Mouse (Mus musculus): ENCODE data around the gene Mlycd.
A peak's percentile ranks its signal among the peaks of the same experiment; 100 is the strongest.

Gene Mlycd

DNA sequence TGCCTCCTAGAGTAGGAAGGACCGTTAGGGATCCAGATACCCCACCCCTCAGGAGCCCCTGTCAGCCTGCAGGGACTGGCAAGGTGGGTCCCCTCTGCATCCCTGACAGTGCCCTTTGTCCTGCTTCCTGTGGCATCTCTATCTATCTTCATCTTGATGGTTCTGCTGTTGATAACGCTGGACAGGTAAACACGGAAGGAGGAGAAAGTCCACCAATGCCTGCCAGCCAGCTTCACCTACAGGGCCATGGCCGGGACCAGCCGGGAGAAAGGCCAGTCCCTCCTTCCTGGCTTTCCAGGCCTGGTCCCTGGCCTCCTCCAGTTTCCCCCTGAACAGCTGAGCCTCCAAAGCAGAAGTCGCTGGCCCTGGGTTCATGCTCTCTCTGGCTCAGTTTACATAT lies 39.9 kb downstream of the Mlycd start:
- DNase-seq = no peak

DNA sequence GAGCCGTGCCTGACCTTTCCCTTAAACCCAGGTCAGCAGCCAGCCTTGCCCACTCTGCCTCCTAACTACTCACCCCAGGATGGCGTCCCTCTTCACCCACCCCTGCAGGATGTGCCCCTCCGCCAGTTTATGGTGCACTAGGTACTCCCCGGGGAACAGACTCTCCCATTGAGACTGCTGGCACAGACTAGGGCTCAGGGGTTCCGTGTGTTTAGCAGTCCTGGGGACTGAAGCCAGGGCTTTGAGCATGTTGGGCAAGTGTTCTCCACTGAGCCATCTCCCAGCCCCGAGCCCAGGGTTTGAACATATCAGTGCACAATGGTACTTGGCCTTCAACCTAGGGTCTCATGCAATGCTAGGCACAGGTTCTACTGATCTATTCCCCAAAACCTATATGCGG lies 40.8 kb downstream of the Mlycd start:
- DNase-seq = no peak

DNA sequence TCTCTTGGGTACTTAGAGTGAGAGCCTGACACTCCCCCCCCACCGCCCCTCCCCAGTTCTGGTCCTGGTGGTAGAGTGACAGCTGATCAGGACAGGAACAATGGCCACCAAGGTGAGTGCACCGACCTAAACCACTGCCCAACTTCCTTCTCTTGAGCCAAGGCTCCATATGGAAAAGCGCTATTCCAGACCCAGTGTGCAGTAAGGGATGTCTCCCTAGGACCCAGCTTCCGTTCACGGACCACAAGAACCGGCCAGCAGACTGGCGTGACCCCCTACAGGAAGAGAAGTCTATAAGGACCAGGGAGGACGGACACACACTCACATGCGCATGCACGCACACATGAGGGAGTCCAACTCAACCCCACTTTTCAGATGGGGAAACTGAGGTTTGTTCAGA lies 41.7 kb downstream of the Mlycd start:
- DNase-seq = no peak

DNA sequence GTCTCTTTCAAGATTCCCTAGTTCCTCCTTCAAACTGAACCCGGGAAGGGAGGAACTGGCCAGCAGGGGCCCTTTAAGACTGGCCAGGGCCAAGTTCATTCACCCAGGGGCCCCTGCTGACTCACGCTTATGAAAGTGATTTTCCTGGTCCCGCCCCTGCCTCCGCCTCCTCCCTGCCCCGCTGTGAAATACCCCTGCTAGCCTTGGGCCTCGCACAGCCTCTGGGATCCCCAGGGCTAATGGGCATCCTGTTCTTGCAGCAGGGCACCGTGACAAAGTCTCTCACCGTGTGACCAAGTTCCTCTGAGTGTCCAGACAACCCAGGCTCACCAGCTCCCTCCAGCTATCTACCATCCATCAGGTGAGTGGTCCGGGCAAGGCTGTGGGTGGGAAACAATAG lies 42.3 kb downstream of the Mlycd start:
- peak; percentile 91 to 94 for DNase-seq

DNA sequence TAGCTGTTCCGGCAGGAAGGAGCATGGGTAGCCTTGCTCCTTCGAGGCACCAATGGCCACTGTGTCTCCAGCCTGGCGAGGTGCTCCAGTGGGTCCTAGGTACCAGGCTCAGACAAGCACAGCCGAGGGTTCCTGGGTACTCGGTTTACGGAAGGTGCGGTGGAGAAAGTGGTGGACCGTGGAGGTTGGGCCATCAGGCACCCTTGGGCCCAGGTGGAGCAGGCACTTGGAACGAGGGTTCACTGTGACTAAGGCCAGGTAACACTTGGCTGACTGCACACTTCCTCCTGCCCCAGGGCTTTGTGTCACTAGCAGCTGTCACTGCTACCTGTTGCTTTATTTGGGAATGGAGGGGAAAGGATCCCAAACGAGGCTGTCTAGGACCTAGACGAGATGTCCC lies 42.8 kb downstream of the Mlycd start:
- peak in 1 of 2 experiments; percentile 52 for DNase-seq

DNA sequence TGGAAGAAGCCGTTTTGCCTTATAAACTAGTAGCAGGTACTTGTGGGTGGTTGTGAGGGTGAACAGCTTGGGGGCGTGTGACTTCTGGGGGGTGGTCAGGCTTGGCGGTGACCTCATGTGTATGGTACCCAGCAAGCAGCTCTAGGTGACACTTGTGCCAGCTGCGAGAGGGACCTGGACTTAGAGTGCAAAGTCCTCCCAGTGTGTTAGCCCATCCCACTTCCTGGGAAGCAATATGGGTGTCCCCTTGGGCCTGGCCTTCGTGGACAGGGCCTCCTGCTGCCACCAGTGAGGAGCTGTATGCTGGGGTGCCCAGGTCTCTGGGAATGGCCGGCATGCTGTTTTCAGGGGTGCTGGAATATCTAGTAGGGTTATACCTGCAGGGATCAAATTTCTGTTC lies 44.2 kb downstream of the Mlycd start:
- peak in 1 of 2 experiments; percentile 66 for DNase-seq

DNA sequence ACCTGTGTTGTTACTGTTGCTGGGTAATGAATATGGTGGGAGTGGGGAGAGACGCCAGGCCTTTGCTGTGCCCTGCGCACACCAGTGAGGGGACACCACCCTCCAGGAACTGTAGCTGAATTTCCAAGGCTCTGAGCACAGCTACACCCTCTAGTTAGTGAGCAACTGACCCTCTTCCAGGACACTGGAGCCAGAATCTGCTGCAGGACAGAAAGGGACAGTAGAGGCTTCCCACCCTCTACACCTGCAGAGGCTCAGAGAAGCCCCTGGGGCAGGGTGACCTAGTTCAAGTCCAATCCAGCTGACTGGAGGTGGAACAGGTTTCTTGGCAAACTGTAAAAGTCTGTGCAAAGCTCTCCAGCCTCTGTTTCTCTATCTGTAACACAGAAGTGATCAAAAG lies 44.7 kb downstream of the Mlycd start:
- no peak for DNase-seq

DNA sequence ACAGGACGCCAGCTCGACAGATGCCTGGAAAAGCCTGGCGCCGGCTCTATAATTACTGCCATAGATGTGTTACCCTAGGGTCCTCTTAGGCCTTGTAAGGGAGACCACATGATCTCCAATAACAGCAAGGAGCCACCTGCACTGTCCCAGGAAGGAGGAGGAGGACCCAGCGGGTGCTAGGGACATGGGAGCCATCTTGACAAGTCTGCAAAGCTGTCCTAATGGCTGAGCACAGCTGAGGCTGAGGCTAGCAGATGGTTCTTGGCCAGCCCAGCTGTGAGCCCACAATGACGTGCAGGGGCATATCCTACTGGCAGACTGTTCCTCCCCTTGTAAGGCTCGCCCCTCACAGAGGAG lies 45.2 kb downstream of the Mlycd start:
- DNase-seq = no peak

DNA sequence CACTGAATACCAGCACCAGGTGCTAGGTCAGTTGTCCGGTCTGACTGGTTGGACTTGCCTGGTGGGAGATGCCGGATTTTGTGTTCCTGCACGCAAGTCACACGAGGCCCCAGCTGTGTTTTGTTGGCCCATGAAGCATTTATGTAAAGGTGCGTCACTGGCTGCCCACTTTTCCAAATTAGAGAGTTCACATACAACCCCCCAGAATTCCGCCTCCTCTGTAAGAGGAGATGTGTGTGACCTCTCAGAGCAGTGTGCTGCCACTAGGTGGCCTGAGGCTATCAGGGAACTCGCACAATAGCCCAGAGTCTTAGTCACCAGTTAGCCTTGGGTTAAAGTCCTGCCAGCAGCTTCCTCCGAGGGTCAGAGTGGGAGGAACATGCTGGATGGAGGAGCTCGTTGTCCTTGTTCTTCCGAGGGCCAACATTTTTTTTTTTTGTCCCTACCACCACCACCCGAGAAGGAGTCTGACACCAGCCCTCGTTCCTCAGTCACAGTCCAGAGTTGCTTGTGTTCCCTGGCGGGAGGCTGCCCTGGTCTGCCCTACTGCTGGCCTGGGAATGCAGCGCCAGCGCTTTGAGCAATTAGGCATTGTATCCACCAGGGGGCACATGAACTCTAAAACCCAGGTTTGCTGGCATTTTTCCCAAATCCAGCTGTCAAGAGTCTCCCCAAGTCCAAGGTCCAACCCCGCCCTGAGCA lies 45.7 kb downstream of the Mlycd start:
- DNase-seq = peak; percentile 93

DNA sequence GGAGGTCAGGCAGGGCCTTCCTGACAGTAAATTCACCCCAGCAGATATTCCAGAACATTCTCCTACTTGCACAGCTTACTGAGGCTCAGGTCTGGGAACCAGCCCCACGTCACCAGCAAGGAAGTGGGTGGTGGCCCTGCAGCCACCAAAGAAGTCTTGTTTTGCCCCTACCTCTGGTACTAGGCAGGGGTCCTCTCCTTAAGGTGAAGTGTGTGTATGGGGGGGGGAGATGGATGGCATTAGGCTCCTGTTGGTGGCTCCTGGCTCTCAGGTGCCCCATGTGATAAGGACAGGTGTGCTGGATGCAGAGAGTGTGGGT lies 46.2 kb downstream of the Mlycd start:
- DNase-seq = no peak

DNA sequence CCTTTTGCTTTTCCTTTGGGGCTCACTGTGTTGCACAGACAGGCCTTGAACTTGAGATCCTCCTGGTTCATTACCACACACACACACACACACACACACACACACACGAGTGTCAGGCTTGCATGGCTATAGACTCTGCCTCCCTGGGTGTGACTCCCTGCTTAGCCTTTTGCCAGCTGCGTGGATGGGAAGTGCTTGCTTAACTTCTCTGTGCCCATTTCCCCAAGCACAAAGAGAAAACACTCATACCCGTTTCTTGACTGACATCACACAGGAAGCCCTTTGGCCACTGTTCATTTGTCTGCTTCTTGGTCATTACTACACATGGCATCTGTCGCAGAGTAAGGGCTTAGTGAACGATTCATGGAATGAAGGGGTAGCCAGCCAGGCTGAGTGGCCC lies 47.3 kb downstream of the Mlycd start:
- no peak for DNase-seq

DNA sequence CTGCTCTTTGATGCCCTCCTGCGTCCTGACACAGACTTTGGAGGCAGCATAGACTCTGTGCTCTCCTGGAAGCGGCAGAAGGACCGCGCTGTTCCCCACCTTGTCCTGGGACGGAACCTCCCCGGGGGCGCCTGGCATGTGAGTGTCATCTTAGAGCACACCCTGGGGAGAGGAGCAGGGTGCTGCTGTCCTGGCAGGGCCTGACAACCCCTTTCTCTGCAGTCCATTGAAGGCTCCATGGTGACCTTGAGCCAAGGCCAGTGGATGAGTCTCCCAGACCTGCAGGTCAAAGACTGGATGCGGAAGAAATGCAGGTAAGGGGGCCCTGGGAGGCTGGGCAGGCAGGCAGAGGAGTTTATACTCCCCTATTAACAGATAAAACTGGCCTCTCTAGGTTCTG lies 48.3 kb downstream of the Mlycd start:
- no peak for DNase-seq

DNA sequence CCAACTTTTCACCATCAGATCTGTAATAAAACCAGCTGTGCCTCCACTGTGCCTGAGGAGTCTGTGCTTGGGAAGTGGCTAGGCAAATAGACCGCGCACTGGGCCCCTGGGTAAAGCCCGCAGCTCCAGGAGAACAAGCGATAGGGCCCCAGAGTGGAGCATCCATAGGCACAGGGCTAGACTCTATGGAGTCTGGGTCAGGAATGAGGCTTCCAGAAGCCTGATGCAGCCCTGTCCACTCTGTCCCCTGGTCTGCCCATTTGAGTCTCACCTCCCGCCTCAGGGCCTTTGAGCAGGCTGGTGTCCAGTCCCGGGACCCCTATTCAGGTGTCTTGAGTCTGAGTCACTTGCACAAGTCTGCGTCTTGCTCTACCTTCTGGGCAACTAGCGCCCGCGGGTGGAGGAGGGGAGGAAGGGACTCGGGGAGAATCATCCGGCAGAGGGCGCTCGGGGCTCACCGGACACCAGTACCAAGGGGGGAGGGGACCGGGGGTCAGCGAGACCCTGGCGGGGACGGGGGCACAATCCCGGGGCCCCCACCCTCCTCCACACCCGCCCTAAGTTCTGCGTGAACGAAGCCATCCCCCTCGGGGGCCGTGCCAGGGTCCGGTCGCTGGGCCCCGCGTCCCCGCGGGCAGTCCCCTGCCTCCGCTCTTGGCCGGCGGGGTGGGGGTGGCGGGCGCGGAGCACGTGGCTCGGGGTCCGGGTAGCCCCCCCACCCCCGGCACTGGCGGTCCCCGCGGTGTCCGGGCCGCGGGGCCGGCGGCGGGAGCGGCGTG lies 51.7 kb downstream of the Mlycd start, which contains the start of gene Necab2:
Gene Necab2 (plus strand): TSS at position 509 of the 779 bp plus-strand sequence.
- DNase-seq = peak; percentile 76 to 88

DNA sequence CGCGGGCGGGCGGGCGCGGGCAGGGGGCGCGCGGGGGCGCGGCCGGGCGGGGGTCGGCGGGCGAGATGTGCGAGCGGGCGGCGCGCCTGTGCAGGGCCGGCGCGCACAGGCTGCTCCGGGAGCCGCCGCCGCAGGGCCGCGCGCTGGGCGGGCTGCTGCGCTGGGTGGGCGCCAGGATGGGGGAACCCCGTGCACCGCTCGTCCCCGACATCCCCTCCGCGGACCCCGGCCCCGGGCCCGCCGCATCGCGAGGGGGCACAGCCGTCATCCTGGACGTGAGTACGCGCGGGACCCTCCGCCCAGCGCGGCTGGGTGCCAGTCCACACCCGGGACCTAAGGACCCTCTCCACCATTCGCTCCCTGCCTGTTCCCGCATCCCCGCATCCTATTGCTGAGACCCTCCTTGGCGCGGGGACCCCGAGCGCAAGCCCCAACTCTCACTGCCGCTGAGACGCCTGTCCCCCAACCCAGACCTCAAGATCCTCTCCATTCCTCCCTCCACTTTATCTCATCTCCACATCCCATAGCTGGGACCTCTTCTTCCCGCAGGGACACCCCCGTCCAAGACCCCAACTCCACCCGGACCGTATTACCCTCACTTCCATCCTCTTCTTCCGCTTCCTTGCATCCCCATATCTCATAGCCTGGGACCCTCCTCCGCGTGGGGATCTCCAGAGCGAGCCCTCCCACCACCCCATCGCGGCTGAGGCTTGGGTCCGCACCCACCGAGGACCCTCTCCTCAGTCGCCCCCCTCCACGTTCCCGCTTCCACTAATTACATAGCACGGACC lies 52.5 kb downstream of the Mlycd start:
- DNase-seq = no peak

DNA sequence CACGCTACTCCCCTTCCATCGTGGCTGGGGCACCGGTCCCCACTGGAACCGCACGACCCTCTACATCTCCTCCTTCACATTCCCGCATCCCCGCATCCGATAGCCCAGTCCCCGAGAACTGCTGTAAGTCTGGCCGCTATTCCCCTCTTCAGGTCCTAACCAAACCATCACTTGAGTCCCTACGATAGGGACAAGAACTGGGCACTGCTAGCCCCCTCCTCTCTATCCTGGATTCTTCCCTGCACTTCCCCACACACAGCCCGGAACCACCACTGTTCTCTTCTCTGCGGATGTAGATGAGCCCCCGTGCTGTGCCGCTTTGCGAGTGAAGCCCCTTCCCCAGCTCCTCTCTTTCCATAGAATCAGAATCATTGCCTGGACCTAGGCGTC lies 53.1 kb downstream of the Mlycd start:
- no peak for DNase-seq

DNA sequence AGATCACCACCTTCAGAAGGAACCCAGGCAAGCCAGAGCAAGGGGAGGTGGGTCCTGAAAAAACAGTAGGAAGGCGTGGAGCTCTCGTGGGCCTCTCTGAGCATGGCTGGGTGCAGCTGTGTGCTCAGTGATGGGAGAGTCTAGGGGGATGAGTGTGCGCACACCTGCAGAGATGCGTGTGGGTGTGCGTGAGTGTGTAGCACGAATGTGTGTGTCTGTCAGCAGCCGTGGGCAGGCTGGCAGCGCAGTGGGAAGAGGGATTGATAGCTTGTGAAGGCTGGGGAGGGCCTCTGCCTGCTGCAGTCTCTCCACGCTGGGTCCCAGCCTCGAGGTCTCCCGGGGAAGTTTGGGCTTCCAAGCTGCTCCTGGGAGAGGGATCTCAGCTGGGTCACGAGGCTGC lies 54.9 kb downstream of the Mlycd start:
- DNase-seq = no peak

DNA sequence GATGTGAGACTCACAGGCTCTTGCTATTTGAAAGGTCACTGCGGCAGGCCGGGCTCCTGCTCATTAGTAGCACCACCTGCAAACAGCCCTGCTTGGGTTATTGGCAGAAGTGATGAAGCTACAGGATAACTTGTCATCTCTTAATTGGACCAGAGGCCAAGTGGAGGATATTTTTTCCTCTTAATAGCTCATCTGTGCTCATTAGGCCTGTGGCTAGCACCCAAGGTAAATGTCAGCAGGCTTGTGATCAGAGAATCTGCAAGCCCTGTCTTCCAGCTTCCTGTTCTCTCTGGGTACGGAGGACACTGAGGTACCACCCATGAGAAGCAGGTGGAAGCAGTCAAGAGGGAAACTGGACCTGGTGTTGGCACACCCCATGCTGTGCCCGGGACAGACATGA lies 56.5 kb downstream of the Mlycd start:
- no peak for DNase-seq

DNA sequence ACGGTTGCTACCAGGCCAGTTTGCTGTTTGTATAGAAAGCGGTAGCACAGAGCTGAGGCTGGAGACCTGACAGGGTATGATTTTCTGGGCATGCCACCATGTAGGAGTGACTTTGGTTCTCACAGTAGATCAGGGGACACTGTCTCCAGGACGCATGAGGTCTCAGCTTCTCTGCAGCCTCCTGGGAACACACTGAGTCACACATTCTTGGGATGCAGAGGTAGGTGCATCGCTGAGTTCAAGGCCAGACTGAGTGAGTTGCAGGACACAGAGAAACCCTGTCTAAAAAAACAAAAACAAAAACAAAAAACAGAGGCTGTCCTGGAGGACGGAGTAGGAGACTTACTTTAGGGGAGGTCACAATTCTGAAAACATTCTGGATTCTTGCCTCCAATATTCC lies 58.2 kb downstream of the Mlycd start:
- no peak for DNase-seq

DNA sequence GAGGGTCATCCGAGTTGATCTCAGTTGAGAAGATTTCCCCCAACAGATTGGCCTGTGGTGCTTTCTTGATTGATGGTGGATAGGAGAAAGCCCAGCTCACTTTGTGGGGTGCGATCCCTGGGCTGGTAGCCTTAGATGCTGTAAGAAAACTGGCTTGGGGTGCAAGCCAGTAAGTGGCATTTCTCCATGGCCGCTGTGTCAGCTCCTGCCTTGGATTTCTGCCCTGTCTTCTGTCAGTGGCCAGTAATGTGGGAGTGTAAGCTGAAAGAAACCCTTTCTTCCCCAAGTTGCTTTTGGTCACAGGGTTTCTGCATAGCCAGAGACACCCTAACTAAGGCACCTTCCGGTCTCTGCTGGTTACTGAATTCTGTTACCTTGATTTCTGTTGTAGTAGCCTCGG lies 61.4 kb downstream of the Mlycd start:
- no peak for DNase-seq

DNA sequence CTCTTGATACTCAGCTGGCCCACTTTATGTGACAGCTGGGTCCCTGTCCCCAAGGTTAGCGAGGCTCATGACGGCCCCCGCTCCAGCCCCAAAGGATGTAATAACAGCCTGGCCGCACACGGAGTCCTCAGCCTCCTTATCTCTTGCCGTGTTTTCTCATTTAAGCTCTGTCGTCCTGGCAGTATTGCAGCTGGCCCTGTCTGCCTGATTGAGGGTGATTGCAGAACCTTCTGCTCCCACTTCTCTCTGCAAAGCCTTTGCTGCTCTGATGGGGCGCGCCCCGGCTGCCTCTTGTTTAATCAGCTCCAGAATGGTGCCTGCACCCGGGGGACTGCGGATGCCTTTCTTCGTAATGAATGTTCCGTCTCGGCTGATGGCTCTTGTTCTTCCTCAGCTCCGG lies 65.0 kb downstream of the Mlycd start:
- DNase-seq = no peak
